Mouse (Mus musculus) heart, adult 2 months (tissue): ENCODE measurements around the gene Atp13a1. TPM values are rescaled to one million over a fixed set of nuclear protein-coding genes. Genes with fewer than 3 reads are reported as not detected.

Experiments used
- DNase-seq, 2 experiments: peaks; one replicate each; pipeline ENCODE4 v3.0.0; 2021
- H3K27ac ChIP-seq: fragments of 200-600 bp; 2 replicates; pipeline ENCODE4 v1.8.1; 2022
- H3K27me3 ChIP-seq: fragments of 200-500 bp; 2 replicates; pipeline ENCODE4 v1.6.1; 2012; ENCODE audit warnings: mild to moderate bottlenecking, low read length, inconsistent platforms, mixed read lengths; ENCODE audit not compliant: control insufficient read depth, insufficient read depth
- H3K36me3 ChIP-seq: fragments of 200-500 bp; 2 replicates; pipeline ENCODE4 v1.6.1; 2012; ENCODE audit warnings: low read length, inconsistent platforms; ENCODE audit not compliant: control insufficient read depth, insufficient read depth
- H3K4me1 ChIP-seq: fragments of 200-500 bp; 2 replicates; pipeline ENCODE4 v1.6.1; 2011; ENCODE audit warnings: low read length; ENCODE audit not compliant: control insufficient read depth, insufficient read depth
- H3K4me3 ChIP-seq: fragments of 200-600 bp; 2 replicates; pipeline ENCODE4 v1.8.1; 2022
- H3K79me2 ChIP-seq: fragments of 200-500 bp; replicated peaks from 2 replicates; pipeline ENCODE4 v1.6.1; 2012; ENCODE audit warnings: mild to moderate bottlenecking, inconsistent platforms, low read length, moderate library complexity, mixed read lengths; ENCODE audit not compliant: control insufficient read depth, insufficient read depth
- H3K9ac ChIP-seq: fragments of 200-500 bp; 2 replicates; pipeline ENCODE4 v1.6.1; 2012; ENCODE audit warnings: low read depth, mild to moderate bottlenecking, control low read depth, inconsistent platforms, low read length, mixed read lengths
- CTCF ChIP-seq: fragments of 200-600 bp; IDR thresholded peaks from 2 replicates; pipeline ENCODE4 v1.8.1; 2022; ENCODE audit warnings: antibody characterized with exemption, mild to moderate bottlenecking, moderate library complexity
- EP300 ChIP-seq: fragments of 200-500 bp; IDR thresholded peaks from 2 replicates; pipeline ENCODE4 v1.6.1; 2011; ENCODE audit warnings: low read depth, low read length, control low read depth; ENCODE audit not compliant: insufficient read depth
- POLR2A ChIP-seq: fragments of 200-500 bp; IDR thresholded peaks from 2 replicates; pipeline ENCODE4 v1.6.1; 2011; ENCODE audit warnings: mild to moderate bottlenecking, low read depth, low read length, control low read depth; ENCODE audit not compliant: insufficient read depth
- WGBS: fragments of 180-500 bp; shearing (Covaris S2); methylation state at CpG from one replicate; pipeline ENCODE4 v1.1.7; 2018; 5-methylcytosine and 5-hydroxymethylcytosine counted together
- intact Hi-C: fragments of 180-260 bp; cut with DNase I; formaldehyde crosslinking; loops from one replicate; pipeline ENCODE4 v1.15.1; 2025
- polyA plus RNA-seq: library from polyadenylated mRNA; depleted of rRNA; stranded (reverse); fragments of >200 nt; gene quantifications from 2 replicates; pipeline ENCODE4 v1.2.3, GENCODE M21; 2012
- total RNA-seq, 2 experiments: library from RNA; stranded (reverse); gene quantifications; 2 replicates each; pipeline ENCODE4 v1.2.3; 2021

The Atp13a1 gene
- total and polyA plus RNA-seq, 3 experiments, result 12.9 to 26.5 (median 14.7) TPM

GRCm38 (mm10) chr8:69808094-69808863 lies 17.3 kb downstream of the Atp13a1 start, which contains the start of gene Gmip:
Gene Gmip (plus strand): TSS chr8:69808679.
- H3K4me3 ChIP-seq, result peak within 1 kb of the TSS; percentile 54
- H3K27ac ChIP-seq, result peak within 1 kb of the TSS; percentile 31; the same call in 1 of the 2 replicates
- intact Hi-C loops, result no loop called here
- H3K27me3 ChIP-seq, result no peaks in the 10 kb centered on the region
- H3K4me1 ChIP-seq, result peaks cover 2% of the 10 kb centered on the region
- H3K9ac ChIP-seq, result peak within 1 kb of the TSS; percentile 41
- 10% methylated on average over 24 of the region's 28 CpGs for WGBS
- no peaks in the 10 kb centered on the region for H3K79me2 ChIP-seq
- TF ChIP-seq CTCF (no peak), EP300 (0 out of 2 replicates have a peak, but pooled peaks have one; percentile 24), POLR2A (peak; percentile 60)
- DNase-seq, result peak; percentile 88
- H3K36me3 ChIP-seq, result no peaks in the 10 kb centered on the region

GRCm38 (mm10) chr8:69808864-69809403 lies 18.0 kb downstream of the Atp13a1 start:
- H3K4me1 ChIP-seq, result peaks cover 2% of the 10 kb centered on the region
- no peak for TF ChIP-seq CTCF
- no peak for TF ChIP-seq POLR2A
- TF ChIP-seq EP300, result no peak
- intact Hi-C loops, result no loop called here
- H3K27ac ChIP-seq, result peak overlapping the region; percentile 31; the same call in 1 of the 2 replicates
- H3K4me3 ChIP-seq, result peak overlapping the region; percentile 54
- H3K9ac ChIP-seq, result peak overlapping the region; percentile 41
- H3K27me3 ChIP-seq, result no peaks in the 10 kb centered on the region
- no peaks in the 10 kb centered on the region for H3K79me2 ChIP-seq
- WGBS, result 1% methylated on average over 23 of the region's 23 CpGs
- peak in 1 of 2 experiments; percentile 47 for DNase-seq
- no peaks in the 10 kb centered on the region for H3K36me3 ChIP-seq

- Histone ChIP-seq H3K9ac (no peak overlapping the region), H3K4me3 (no peak overlapping the region), H3K79me2 (no peaks in the 10 kb centered on the region), H3K36me3 (no peaks in the 10 kb centered on the region), H3K4me1 (peaks cover 2% of the 10 kb centered on the region), H3K27ac (no peak overlapping the region), H3K27me3 (no peaks in the 10 kb centered on the region)
- intact Hi-C loops, result no loop called here
- no peak for DNase-seq
- no peak for TF ChIP-seq POLR2A
- TF ChIP-seq EP300, result no peak
- TF ChIP-seq CTCF, result no peak
- 56% methylated on average over 3 of the region's 3 CpGs for WGBS
Observed at GRCm38 (mm10) chr8:69809820-69810219, 18.9 kb downstream of the Atp13a1 start.

- DNase-seq, result no peak
- no peak overlapping the region for H3K4me3 ChIP-seq
- H3K79me2 ChIP-seq, result no peaks in the 10 kb centered on the region
- no peaks in the 10 kb centered on the region for H3K36me3 ChIP-seq
- TF ChIP-seq CTCF (no peak), POLR2A (no peak), EP300 (no peak)
- no peaks in the 10 kb centered on the region for H3K4me1 ChIP-seq
- WGBS, result 95% methylated on average over 2 of the region's 2 CpGs
- intact Hi-C loops, result no loop called here
- H3K27ac ChIP-seq, result no peak overlapping the region
- no peaks in the 10 kb centered on the region for H3K27me3 ChIP-seq
- no peak overlapping the region for H3K9ac ChIP-seq
Observed at GRCm38 (mm10) chr8:69814881-69815280, 23.9 kb downstream of the Atp13a1 start.

- Histone ChIP-seq H3K27me3 (no peaks in the 10 kb centered on the region), H3K27ac (no peak overlapping the region), H3K79me2 (no peaks in the 10 kb centered on the region), H3K4me3 (no peak overlapping the region), H3K9ac (no peak overlapping the region), H3K36me3 (no peaks in the 10 kb centered on the region), H3K4me1 (no peaks in the 10 kb centered on the region)
- intact Hi-C loops, result no loop called here
- 89% methylated on average over 4 of the region's 4 CpGs for WGBS
- no peak for DNase-seq
- no peak for TF ChIP-seq POLR2A
- no peak for TF ChIP-seq EP300
- no peak for TF ChIP-seq CTCF
Observed at GRCm38 (mm10) chr8:69815396-69815795, 24.4 kb downstream of the Atp13a1 start.

- no peaks in the 10 kb centered on the region for H3K79me2 ChIP-seq
Observed at GRCm38 (mm10) chr8:69820466-69820865, 29.5 kb downstream of the Atp13a1 start.

More at GRCm38 (mm10) chr8:69820466-69820865, 29.5 kb downstream of the Atp13a1 start:
- no peak for DNase-seq
- no peaks in the 10 kb centered on the region for H3K27me3 ChIP-seq
- H3K4me1 ChIP-seq, result peaks cover 2% of the 10 kb centered on the region; the same call in 1 of the 2 replicates
- TF ChIP-seq POLR2A (no peak), EP300 (no peak), CTCF (no peak)
- H3K4me3 ChIP-seq, result no peak overlapping the region
- no peak overlapping the region for H3K27ac ChIP-seq
- H3K36me3 ChIP-seq, result no peaks in the 10 kb centered on the region
- intact Hi-C loops, result no loop called here
- WGBS, result 75% methylated on average over 9 of the region's 9 CpGs
- H3K9ac ChIP-seq, result no peak overlapping the region
